Mouse (Mus musculus): Measurements from ENCODE around the gene Atp2a1.

Gene Atp2a1

DNA sequence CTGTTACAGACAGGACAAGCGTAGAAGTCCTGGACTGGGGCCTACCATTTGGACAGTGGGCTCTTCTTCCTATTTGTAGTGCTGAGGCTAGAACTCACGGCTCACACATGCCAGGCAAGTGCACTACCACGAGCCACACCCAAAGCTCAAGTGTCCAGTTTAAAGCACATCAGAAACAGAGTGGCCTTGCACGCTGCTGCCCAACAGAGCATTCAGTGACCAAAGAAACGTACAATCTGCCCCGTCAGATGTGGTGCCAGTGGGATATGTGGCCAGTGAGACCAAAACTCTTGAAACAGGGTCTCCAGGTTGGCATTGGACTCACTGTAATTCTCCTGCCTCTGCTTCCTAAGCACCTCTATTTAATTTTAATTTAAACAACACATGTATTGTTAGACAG is 12.3 kb downstream of the Atp2a1 start:
- no peak for DNase-seq (ENCODE audit: low spot score in 2 of 2)

DNA sequence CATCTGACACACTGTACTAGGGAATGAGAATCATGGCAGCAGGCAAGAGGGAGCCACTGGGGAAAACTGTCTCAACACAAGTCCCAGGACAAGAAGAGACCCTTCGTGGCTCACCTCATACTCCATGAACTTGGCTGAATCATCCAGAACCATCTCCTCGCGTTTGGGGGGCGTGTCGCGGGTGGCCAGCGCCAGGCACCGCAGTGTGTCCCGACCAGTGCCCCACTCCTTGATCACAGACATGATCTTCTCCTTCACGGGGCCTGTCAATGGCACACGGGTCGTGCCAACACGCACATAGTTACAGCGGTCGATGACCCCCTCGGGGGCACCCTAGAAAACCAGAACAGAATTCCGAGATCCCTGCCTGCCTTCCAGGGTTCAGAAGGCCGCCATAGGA is 12.9 kb downstream of the Atp2a1 start:
- DNase-seq (ENCODE audit: low spot score in 2 of 2) = no peak

DNA sequence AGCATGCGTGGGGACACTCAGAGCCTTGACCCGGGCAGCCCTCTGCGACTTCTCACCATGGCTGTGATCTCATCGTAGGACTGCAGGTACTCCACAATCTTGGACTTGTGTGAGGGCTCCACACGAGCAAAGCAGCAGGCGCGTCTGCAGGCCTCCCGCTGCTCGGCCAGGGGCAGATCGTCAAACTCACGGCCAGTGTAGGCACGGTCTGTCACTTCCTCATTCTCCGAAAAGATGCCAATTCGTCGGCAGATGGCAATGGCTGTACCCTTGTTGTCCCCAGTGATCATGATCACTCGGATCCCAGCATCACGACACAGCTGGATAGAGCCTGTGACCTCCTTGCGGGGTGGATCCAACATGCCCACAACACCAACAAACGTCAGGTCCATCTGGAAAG is 14.4 kb downstream of the Atp2a1 start:
- no peak for DNase-seq (ENCODE audit: low spot score in 2 of 2)

DNA sequence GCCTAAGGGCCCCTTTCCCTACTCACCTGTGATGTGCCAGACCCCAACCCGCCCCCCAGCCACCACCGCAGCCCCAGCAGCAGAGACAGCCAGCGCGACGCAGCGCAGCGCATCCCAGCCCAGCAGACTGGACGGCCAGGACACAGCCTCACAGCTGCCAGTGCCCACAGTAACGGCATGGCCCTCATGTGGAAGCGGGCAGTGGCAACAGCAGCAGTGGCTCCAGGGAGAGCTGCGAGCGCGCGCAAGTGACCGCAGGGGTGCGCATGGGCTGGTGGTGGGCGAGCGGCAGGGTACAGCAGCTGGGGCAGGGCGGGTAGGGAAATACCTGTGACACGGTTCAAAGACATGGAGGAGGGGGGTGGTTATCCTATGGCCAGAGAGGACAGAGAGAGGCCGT is 16.7 kb downstream of the Atp2a1 start:
- no peak for DNase-seq (ENCODE audit: low spot score in 2 of 2)

DNA sequence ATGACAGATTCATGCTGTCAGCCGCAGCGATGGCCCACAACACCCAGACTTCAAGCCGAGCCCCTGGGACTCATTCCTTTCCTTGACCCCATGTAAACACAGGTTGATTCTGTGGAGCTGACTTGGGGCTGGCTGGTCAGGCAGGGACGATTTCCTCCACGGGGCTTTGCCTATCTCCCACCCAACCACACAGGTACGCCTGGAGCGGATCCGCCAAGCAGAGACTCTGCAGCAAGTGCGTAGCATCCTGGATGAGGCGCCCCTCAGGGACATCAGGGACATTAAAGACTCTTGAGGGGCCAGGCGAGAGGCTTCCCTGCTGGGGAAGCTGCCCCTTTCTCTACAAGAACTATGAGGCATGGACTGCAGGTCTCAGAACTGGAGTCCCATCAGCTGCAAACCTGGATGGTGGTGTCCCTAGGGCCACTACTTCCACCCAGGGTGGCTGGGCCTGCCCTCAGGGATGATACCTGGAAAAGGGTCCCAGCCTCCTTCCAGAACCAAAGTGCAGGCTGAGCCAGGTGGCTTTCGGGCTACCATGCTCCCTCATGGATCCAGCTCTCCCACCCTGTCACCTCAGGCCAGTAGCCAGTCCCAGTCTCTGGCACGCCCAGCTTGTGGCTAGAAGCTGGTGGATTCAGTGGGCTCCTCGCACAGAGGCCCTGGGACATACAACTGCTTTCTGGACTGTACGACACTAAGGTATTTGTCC is 17.6 kb downstream of the Atp2a1 start:
- DNase-seq (ENCODE audit: low spot score in 2 of 2) = no peak

DNA sequence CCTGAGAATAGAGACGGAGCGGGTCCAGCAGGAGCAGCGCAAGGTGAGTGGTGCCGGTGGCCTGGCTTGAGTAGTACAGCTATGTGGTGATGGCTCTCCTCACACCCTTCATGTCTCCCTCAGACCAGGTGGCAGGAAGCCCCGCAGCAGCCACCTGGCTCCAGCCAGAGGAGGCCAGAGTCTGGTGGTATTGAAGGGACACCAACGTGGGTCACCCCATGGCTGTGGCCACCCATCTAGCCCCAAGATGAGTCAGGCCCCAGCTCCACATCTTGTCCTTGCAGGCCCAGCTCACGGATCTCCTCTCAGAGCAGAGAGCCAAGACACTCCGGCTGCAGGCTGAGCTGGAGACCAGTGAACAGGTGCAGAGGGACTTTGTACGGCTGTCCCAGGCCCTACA is 18.4 kb downstream of the Atp2a1 start:
- DNase-seq (ENCODE audit: low spot score in 2 of 2) = no peak

DNA sequence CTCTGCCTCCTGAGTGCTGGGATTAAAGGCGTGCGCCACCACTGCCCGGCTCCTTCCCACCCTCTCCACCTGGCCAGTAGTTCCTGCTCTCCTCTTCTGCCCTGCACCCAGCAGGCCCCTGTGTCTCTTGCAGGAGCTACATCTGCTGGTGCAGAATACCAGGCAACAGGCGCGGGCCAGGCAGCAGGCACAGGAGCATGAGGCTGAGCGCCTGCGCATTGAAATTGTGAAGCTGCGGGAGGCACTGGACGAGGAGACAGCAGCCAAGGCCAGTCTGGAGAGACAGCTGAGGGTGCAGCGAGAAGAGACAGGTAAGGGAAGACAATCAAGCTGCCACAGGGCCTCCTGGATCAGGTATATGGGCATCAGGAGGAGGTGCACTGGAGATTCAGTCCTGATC is 18.9 kb downstream of the Atp2a1 start:
- DNase-seq (ENCODE audit: low spot score in 2 of 2) = no peak

DNA sequence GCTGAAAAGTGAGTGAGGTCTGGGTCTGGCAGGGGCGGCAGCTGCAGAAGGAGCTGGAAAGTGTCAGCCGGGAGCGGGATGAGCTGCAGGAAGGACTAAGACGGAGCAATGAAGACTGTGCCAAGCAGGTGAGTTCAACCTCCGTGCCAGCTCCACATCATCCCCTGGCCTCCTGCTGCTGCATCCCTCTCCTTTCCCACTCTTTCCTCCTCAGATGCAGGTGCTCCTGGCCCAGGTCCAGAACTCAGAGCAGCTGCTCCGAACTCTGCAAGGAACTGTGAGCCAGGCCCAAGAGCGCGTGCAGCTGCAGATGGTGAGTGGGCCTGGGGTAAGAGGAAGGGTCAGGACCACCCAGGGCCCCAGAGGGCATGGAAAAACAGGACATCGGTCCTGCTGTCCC is 22.8 kb downstream of the Atp2a1 start:
- no peak for DNase-seq (ENCODE audit: low spot score in 2 of 2)

DNA sequence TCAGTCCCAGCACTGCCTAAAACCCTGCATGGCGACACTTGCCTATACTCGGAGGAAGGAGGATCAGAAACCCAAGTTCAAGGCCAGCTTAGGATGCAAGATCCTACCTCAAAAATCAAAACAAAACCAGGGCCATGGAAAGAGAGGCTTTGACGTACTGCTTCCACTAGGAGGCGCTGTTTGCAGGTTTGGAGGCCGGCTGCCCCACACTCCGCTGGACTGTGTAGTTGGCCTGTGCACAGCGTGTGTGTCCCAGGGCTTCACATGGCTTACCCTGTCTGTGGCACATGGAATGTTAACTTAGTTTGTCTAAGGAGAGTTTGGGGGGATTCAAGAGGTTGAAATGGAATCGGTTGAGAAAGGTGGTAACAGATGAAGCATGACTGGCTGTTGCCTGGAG is 26.1 kb downstream of the Atp2a1 start:
- DNase-seq (ENCODE audit: low spot score in 2 of 2) = peak in 1 of 2 experiments; percentile 77

DNA sequence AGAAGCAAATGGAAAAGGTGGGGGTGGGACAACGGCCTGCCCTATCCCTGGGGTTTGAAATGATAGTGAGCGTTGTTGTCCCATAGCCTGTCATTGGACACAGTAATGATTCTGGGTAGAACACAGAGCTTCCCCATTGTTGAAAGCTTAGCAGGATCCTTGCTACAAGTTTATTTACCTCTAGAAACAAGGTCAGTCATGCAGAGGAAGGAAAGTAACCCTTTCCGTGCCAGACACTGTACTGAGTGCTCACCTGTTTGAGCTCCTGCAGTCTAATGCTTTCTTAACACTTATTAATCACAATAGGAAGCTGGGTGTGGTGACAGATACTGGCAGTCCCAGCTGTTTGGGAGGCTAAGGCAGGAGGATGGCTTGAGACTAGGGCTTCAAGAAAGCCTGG is 27.1 kb downstream of the Atp2a1 start:
- DNase-seq (ENCODE audit: low spot score in 2 of 2) = no peak

DNA sequence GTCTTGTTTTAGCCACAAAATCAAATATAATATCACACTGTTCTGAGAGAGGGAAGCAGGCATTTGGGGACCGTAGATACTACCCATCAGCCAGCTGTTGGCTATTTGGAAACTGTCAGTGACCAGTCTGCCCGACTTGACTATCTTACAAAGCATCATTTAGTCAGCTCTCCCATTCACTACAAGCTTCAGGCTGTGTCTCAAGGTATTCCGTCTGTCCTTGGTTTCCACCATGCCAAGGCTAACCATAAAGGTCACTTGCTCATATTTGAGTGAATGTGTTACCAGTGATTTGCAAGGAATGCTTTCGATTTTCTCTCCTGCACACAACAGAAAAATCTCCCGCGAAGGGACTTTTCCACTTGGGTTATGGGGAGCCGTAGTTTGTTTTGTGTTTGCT is 28.2 kb downstream of the Atp2a1 start:
- no peak for DNase-seq (ENCODE audit: low spot score in 2 of 2)

DNA sequence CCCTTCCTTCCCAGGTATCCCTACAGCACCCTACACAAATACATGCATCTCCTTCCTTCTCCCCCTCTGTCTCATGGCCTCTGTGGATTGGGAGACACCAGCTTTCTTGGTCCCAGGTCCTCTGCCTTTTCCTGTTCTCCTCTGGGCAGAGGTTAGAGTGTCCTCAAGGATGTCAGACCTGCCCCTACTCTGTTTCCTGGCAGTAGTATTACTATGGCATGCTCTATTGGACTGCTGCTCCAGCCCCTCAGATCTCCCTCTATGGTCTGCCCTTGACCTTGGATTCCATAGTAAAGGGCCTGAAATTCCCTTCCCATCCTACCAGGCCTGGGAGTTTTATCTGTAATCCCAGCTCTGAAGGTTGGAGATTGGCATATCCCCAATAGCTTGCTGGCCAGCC is 32.7 kb downstream of the Atp2a1 start:
- no peak for DNase-seq (ENCODE audit: low spot score in 2 of 2)

DNA sequence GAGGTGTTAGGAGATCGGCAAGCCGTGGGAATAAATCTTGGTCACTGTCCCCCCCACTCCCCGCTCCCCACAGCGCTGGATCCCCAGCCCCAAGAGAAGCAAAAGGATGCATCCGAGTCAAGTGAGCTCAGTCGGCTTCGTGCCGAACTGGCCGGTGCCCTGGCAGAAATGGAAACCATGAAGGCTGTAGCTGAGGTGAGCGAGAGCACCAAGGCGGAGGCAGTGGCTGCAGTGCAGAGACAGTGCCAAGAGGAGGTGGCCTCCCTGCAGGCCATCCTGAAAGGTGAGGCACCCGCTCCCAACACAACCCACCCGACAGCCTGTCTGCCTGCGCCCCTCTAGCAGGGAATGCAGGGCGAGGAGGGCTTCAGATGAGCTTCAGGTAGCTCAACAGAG is 33.4 kb downstream of the Atp2a1 start:
- DNase-seq (ENCODE audit: low spot score in 2 of 2) = no peak

DNA sequence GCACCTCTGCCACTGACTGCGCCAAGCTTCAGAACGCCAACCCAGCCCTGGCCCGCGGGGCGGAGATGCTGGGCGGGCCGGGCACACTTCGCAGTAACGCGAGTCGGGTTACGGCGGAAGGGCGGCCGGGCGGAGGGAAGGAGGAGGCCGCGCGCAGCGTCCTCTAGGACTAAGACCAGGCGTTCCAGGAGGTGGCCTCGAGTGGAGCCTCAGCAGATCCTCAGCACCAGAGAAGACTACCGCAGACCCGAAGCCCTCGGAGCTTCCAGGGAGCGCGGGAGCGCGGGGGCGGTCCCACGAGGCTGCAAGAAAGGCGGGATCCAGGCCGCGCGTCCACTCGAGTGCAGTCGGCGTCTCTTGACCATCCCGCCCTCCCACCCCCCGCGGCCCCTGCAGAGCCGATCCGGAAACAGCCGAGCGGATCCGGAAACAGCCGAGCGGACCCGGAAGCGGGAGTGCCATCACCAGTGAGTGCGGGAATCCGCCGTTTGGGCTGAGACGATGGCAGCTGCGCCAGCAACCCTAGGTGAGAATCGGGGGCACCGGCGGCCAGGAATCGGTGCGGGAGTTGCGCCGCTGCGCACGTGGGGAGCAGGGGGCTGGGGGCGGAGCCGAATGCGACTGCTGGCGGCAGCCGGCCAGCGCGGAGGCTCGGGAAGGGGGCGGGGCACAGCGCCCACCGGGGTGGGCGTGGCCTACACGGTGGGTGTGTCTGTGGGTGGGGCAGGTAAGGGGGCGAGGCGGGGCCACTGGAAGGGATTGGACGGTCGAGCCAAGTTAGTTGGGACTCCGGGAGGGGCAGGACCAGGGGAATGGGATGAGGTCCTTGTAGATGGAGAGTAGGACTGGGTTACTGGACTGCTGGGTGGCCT is 34.0 kb downstream of the Atp2a1 start, which contains the start of gene Rabep2:
Gene Rabep2, plus strand, starts transcription at position 129 of the 872 bp plus-strand sequence.
- DNase-seq (ENCODE audit: low spot score in 2 of 2) = peak; percentile 93 to 97

DNA sequence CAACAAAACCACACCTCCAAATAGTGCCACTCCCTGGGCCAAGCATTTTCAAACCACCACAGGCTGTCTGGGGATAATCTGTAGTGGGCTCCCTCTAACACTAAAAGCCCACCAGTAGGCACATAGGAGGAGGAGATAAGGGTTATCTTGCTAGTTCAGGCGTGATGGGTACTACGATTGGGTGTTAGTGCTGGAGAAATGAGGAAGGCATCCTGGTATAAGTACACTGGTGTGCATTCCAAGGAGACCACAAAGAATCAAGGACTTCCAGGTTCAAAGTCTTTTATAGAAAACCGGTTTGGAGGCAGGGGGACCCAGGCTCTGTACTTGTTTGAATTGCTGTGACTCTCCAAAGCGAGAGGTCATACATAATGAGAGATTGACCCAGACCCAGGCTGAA is 34.8 kb downstream of the Atp2a1 start:
- DNase-seq (ENCODE audit: low spot score in 2 of 2) = no peak

DNA sequence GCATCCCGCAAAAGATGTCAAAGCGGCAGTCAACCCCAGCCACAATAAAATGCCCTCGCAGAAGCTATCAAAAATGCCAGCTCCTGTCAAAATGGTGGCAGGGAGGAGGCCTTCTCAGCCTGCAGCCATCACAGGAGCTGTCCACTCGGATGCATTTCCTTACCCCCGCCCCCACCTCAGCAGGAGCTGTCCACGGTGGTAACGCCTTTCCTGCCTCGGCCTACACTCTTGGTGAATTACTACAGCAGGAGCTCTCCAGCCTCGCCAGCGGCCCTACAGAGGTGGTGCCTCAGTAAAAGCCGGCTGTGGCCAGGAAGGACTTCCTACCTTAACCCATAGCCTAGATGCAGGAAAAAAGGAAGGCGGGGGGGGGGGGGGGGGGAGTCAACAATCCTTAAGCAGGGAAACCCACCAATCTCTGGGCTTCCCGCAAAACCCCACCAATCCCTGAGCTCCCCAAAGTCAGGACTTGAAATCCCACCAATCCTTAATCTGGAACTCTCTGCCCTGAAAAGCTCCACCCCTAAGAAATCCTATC is 35.5 kb downstream of the Atp2a1 start:
- no peak for DNase-seq (ENCODE audit: low spot score in 2 of 2)

DNA sequence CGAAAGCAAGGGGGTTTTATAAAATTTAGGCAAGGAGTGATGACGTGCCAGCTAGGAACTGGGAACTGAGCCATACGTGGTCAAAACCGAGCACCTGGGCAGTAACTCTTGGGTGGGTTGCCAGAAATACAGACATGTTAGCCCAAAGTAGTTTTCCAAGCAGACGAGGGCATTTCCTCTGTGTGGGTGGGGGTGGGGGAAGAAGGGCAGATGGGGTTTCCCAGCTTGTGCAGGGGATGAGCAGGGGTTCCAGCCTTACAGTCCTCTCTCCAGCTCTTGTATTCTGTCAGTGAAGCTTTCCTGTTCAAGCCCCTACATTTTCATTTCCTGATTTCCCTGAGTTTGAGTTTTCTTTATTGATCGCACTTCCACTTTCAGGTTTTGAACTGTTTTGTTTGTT is 38.7 kb downstream of the Atp2a1 start:
- DNase-seq (ENCODE audit: low spot score in 2 of 2) = no peak

DNA sequence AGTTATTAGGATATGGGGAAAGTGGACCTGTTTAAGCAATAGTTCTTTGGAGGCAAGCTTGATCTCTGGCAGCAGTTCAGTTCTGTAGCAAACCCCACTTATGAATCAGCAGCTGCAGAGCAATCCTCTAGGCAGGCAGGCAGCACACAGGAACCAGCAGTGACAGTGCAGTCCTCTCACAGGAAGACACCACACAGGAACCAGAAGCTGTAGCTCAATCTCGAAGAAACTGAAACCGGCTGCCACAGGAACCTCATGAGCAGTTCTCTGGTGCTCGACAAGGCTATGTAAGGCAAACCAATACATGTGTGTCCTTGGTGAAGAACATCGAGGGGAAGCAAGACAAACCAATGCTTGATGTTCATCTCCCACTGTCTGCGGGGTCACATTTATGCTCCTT is 41.2 kb downstream of the Atp2a1 start:
- no peak for DNase-seq (ENCODE audit: low spot score in 2 of 2)

DNA sequence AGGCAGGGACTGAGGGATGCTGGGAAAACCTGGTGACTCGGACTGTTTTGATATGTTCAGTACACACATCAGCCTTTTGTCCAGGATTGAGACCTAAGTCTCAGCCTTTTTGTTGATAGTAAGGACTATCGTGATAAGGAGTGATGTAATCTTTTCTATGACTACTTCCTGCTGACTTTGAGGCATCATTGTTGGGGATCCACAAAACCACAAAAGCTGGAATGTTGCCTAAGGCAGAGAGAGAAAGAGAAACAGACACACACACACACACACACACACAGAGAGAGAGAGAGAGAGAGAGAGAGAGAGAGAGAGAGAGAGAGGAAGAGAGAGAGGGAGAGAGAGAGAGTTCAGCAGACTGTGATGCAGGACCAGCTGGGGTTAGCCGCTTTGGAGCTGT is 44.4 kb downstream of the Atp2a1 start:
- no peak for DNase-seq (ENCODE audit: low spot score in 2 of 2)

DNA sequence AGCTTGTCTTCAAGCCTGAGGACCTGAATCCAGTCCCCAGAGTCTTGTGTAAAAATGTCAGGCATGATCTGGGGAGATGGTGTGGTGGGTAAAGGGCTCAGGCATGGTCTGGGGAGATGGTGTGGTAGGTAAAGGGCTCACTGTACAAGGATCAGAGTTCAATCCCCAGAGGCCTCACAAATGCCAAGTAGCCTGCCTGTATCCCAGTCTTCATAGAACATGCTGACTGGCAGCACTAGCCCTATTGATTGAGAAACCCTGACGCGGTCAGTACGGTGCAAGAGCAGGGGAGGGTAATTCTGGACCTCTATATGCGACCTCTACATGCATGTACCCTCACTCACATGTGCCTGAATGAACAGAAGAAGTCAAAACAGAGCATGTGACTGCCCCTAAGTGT is 45.3 kb downstream of the Atp2a1 start:
- no peak for DNase-seq (ENCODE audit: low spot score in 2 of 2)

DNA sequence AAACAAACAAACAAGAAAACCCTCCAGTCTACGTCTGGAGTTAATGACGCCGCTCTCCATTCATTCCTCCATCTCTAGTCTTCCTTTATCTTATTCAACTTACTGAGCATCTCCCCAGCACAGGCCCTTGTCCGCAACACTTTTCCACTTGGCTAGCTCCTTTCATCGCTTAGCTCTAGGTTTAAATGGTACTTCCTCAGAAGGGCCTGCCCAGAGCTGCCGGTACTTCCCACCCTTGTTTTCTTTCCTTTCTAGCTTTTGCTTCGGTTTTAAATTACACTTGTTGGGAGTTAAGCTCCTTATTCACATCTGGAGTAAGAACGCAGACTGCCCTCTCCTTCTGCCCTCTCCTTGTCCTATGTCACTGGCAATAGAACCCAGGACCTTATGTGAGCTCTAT is 45.9 kb downstream of the Atp2a1 start:
- DNase-seq (ENCODE audit: low spot score in 2 of 2) = no peak

DNA sequence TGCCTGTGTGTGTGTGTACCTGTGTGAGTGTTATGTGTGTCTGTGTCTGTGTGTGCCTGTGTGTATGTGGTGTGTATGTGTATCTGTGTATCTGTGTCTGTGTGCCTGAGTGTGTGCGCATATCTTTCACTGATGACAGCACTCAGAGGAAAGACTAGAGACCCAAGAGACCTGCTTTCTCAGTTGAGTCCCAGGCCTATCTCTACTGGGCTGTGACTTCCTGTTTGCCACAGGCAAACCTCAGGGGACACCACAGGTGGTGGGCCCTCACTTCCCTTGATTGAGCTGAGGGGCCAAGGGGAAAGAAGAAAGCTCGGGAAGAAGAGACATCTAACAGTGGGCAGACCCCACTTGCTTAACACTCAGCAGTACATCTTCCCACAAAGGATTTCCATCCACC is 46.3 kb downstream of the Atp2a1 start:
- no peak for DNase-seq (ENCODE audit: low spot score in 2 of 2)

DNA sequence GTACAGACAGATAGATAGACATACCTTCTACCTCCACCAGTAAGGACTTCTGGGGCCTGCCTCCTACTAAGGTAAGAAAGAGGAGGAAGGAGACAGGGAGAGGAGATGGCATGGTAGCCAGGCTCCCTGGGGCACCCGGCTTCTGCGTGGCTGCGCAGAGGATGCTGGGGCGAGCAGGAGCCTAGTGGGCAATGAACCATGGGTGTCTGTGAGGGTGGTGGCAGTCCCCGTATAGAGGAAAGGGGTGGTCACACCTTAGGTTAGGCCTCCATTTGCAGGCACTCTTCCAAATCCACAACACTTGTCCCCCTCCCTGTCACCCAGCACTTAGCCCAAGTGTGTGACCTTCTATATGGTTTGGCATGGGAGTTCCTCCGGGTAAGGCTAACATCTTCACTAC is 48.2 kb downstream of the Atp2a1 start, which contains the start of gene Cd19:
Gene Cd19, minus strand, starts transcription at position 165 of the 400 bp plus-strand sequence.
- DNase-seq (ENCODE audit: low spot score in 2 of 2) = no peak
